Mouse (Mus musculus): Measurements from ENCODE around the gene Dhx16. TPM values are rescaled to one million over a fixed set of nuclear protein-coding genes. Genes with fewer than 3 reads are reported as not detected.
A peak's percentile ranks its signal among the peaks of the same experiment; 100 is the strongest.

Dhx16 gene
- total and polyA plus RNA-seq, 3 experiments = 79.2 to 101 TPM; not detected in 1

GRCm38 (mm10) chr17:35869346-35870067 is 10.1 kb upstream of the Dhx16 start:
- Histone ChIP-seq H3K4me1 (ENCODE audit: control insufficient read depth in 1 of 2, insufficient read depth in 2 of 2, low read length in 2 of 2) (peaks cover 2 to 19% of the 10 kb centered on the region in 2 experiments; a peak in 3 of 4 replicates), H3K27ac (ENCODE audit: control insufficient read depth, low read depth, low read length) (peak overlapping the region; percentile 88), H3K9me3 (replicated peaks; ENCODE audit: insufficient read depth, low read length) (no peaks in the 10 kb centered on the region), H3K79me2 (ENCODE audit: control insufficient read depth, insufficient read depth, low read length, poor library complexity) (peaks cover 18% of the 10 kb centered on the region), H3K36me3 (ENCODE audit: control insufficient read depth in 1 of 2, insufficient read depth in 2 of 2, low read length in 2 of 2) (peaks cover 0 to 14% of the 10 kb centered on the region in 2 experiments; a peak in 2 of 4 replicates), H3K4me3 (ENCODE audit: control insufficient read depth in 1 of 2, insufficient read depth in 1 of 2, low read depth in 2 of 2, low read length in 2 of 2) (peak overlapping the region; percentile 63 to 70), H3K27me3 (ENCODE audit: control insufficient read depth in 1 of 2, insufficient read depth in 2 of 2, low read length in 2 of 2) (no peaks in the 10 kb centered on the region), H3K9ac (ENCODE audit: control insufficient read depth, low read depth, low read length, poor library complexity, severe bottlenecking) (peak overlapping the region; percentile 74)
- no peak; the same call in none of the 2 replicates for TF ChIP-seq MAZ (IDR thresholded peaks at IDR 0.05; ENCODE audit: low read depth, low read length)
- no peak for TF ChIP-seq KAT2A (conservative IDR thresholded peaks at IDR 0.05; ENCODE audit: low read depth, low read length)
- peak; percentile 38 for TF ChIP-seq CHD2 (IDR thresholded peaks at IDR 0.05; ENCODE audit: low read length)
- no peak for TF ChIP-seq RAD21 (IDR thresholded peaks at IDR 0.05; ENCODE audit: low read depth, low read length)
- TF ChIP-seq JUND (IDR thresholded peaks at IDR 0.05; ENCODE audit: low read depth, low read length) = no peak
- no peak for TF ChIP-seq GATA1 (IDR thresholded peaks at IDR 0.05; ENCODE audit: low read depth, low read length)
- TF ChIP-seq E2F4 (IDR thresholded peaks at IDR 0.05; ENCODE audit: borderline replicate concordance, low read depth, low read length) = no peak
- no peak for TF ChIP-seq POLR2A (IDR thresholded peaks at IDR 0.05; ENCODE audit: control insufficient read depth in 1 of 2, insufficient read depth in 1 of 2, low read depth in 1 of 2, low read length in 2 of 2, poor library complexity in 1 of 2)
- TF ChIP-seq MYC (IDR thresholded peaks at IDR 0.05; ENCODE audit: low read depth, low read length) = no peak
- TF ChIP-seq ZNF384 (IDR thresholded peaks at IDR 0.05; ENCODE audit: low read depth, low read length) = no peak
- TF ChIP-seq TCF12 (IDR thresholded peaks at IDR 0.05; ENCODE audit: low read depth, low read length) = no peak
- no peak for TF ChIP-seq RCOR1 (IDR thresholded peaks at IDR 0.05; ENCODE audit: low read depth, low read length)
- no peak for TF ChIP-seq USF1 (IDR thresholded peaks at IDR 0.05; ENCODE audit: low read depth, low read length)
- no peak for TF ChIP-seq MYB (IDR thresholded peaks at IDR 0.05; ENCODE audit: low read depth, low read length)
- no peak for TF ChIP-seq TAL1 (IDR thresholded peaks at IDR 0.05; ENCODE audit: low read length)
- TF ChIP-seq NELFE (IDR thresholded peaks at IDR 0.05; ENCODE audit: low read depth, low read length) = no peak
- no peak for TF ChIP-seq ZKSCAN1 (IDR thresholded peaks at IDR 0.05; ENCODE audit: low read depth, low read length)
- TF ChIP-seq POLR2AphosphoS5 (IDR thresholded peaks at IDR 0.05; ENCODE audit: borderline replicate concordance, low read depth, low read length) = no peak
- TF ChIP-seq ELF1 (IDR thresholded peaks at IDR 0.05; ENCODE audit: low read depth, low read length) = no peak
- 0 out of 2 replicates have a peak, but pooled peaks have one; percentile 1 for TF ChIP-seq MAX (IDR thresholded peaks at IDR 0.05; ENCODE audit: low read length)
- no peak for TF ChIP-seq CTCF (IDR thresholded peaks at IDR 0.05 in 2 of 3, conservative IDR thresholded peaks at IDR 0.05 in 1 of 3; ENCODE audit: control insufficient read depth in 1 of 3, insufficient read depth in 1 of 3, low read depth in 2 of 3, low read length in 3 of 3, poor library complexity in 1 of 3, severe bottlenecking in 1 of 3)
- TF ChIP-seq POLR2AphosphoS2 (IDR thresholded peaks at IDR 0.05; ENCODE audit: low read length) = 0 out of 2 replicates have a peak, but pooled peaks have one; percentile 7
- TF ChIP-seq MXI1 (IDR thresholded peaks at IDR 0.05; ENCODE audit: low read depth, low read length) = no peak; the same call in 1 of the 2 replicates
- DNase-seq (ENCODE audit: low read depth, low spot score) = peak; percentile 56
